Mouse (Mus musculus): ENCODE data around the gene Eogt.

DNA sequence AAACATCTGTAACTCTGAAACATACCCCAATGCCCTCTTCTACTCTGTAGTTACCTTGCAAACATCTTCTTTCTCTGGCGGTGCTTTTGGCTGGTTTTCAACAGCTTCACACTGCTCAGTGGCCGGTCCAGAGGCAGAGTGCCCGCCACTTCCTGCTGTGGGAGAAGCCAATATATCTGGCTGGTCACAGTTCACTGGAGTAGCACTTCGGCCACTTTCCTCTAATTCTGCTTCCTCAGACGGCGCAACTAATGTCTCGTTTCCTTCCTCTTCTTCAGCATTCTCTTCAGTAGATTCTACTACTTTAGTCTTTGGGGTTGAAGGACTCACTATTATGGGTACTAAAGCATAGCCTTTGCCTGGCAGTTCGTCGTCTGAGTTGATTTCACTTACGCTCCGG, 26.7 kb upstream of the Eogt start:
- no peak for TF ChIP-seq CTCF (IDR thresholded peaks at IDR 0.05; ENCODE audit: low read depth, low read length)
- no peak for TF ChIP-seq POLR2A (IDR thresholded peaks at IDR 0.05; ENCODE audit: extremely low read depth, insufficient read depth, low read length)

All from liver, adult 2 months (tissue).